Mouse (Mus musculus) midbrain, postnatal 0 days (tissue): ENCODE measurements at regions not wholly inside any gene's neighbourhood (a gene's known extent, or its start where the extent isn't known, plus 50 kb on each side); places are given as distances from the start of the nearest gene placed in this dataset.

Experiments used
- ATAC-seq: fragments of 200-750 bp; cut with Nextera tagmentation; 2 replicates; pipeline ENCODE4 v1.8.0; 2017; ENCODE audit warnings: moderate number of reproducible peaks, mild to moderate bottlenecking, moderate TSS enrichment, moderate library complexity; ENCODE audit not compliant: low FRiP score
- DNase-seq: peaks from one replicate; pipeline ENCODE4 v3.0.0-alpha.2; 2015; ENCODE audit warnings: low spot score
- H3K27ac ChIP-seq: fragments of 300-500 bp; sonication (generic); 2 replicates; pipeline ENCODE4 v1.5.1; 2014; ENCODE audit warnings: low read depth, mild to moderate bottlenecking, low read length, mixed read lengths
- H3K27me3 ChIP-seq: fragments of 300-500 bp; sonication (generic); 2 replicates; pipeline ENCODE4 v1.6.1; 2014; ENCODE audit warnings: low read length, control low read depth, mixed read lengths; ENCODE audit not compliant: insufficient read depth
- H3K36me3 ChIP-seq: fragments of 300-500 bp; sonication (generic); 2 replicates; pipeline ENCODE4 v1.6.1; 2014; ENCODE audit warnings: low read length, control low read depth, mixed read lengths; ENCODE audit not compliant: insufficient read depth
- H3K4me1 ChIP-seq: fragments of 300-500 bp; sonication (generic); 2 replicates; pipeline ENCODE4 v1.6.1; 2014; ENCODE audit warnings: mild to moderate bottlenecking, control low read depth, antibody characterized with exemption, low read length, mixed read lengths; ENCODE audit not compliant: insufficient read depth
- H3K4me2 ChIP-seq: fragments of 300-500 bp; sonication (generic); 2 replicates; pipeline ENCODE4 v1.6.1; 2014; ENCODE audit warnings: low read depth, mild to moderate bottlenecking, low read length, mixed read lengths; ENCODE audit not compliant: poor library complexity, severe bottlenecking
- H3K4me3 ChIP-seq: fragments of 300-500 bp; sonication (generic); 2 replicates; pipeline ENCODE4 v1.5.1; 2014; ENCODE audit warnings: low read depth, mild to moderate bottlenecking, low read length, moderate library complexity
- H3K9ac ChIP-seq: fragments of 300-500 bp; sonication (generic); replicated peaks from 2 replicates; pipeline ENCODE4 v1.6.1; 2014; ENCODE audit warnings: mild to moderate bottlenecking, low read length, moderate library complexity, mixed read lengths; ENCODE audit not compliant: poor library complexity, severe bottlenecking
- H3K9me3 ChIP-seq: fragments of 300-500 bp; sonication (generic); 2 replicates; pipeline ENCODE4 v1.6.1; 2016; ENCODE audit warnings: low read length, control low read depth
- CTCF ChIP-seq: IDR thresholded peaks from 2 replicates; pipeline ENCODE4 v1.5.1; 2016; ENCODE audit warnings: antibody characterized with exemption, mild to moderate bottlenecking
- WGBS: fragments of 180-500 bp; shearing (Covaris S2); extraction: QIAGEN DNeasy Blood & Tissue Kit; methylation state at CpG from one replicate; pipeline ENCODE4 v1.1.7; 2014; 5-methylcytosine and 5-hydroxymethylcytosine counted together

DNA sequence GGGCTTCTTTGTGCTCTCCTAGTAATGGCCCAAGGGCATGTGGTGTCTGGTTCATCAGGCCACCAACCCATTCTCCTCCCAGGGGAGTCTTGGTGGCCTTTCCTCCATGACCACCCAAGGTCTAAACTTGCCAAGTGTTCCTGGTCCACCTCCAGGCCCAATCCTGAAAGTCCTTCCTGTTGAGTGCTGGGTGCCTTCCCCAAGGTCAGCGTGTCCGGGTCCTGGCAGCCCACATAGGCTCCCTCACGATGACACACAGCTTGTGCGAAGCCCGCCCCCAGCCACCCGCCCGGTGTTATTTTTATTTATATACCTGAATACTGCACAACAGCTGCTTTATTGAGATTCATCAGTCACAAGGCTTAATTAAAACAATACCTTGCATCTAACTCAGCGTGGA, 161.8 kb upstream of the A530016L24Rik start:
- ATAC-seq: no peak
- Histone ChIP-seq H3K9ac (no peak overlapping the region), H3K27ac (no peak overlapping the region), H3K27me3 (no peaks in the 10 kb centered on the region), H3K4me1 (peaks cover 17% of the 10 kb centered on the region), H3K4me2 (no peak overlapping the region), H3K9me3 (no peaks in the 10 kb centered on the region), H3K36me3 (no peaks in the 10 kb centered on the region), H3K4me3 (no peak overlapping the region)
- DNase-seq: no peak
- no peak for TF ChIP-seq CTCF
- WGBS: 86% methylated on average over 8 of the region's 8 CpGs

DNA sequence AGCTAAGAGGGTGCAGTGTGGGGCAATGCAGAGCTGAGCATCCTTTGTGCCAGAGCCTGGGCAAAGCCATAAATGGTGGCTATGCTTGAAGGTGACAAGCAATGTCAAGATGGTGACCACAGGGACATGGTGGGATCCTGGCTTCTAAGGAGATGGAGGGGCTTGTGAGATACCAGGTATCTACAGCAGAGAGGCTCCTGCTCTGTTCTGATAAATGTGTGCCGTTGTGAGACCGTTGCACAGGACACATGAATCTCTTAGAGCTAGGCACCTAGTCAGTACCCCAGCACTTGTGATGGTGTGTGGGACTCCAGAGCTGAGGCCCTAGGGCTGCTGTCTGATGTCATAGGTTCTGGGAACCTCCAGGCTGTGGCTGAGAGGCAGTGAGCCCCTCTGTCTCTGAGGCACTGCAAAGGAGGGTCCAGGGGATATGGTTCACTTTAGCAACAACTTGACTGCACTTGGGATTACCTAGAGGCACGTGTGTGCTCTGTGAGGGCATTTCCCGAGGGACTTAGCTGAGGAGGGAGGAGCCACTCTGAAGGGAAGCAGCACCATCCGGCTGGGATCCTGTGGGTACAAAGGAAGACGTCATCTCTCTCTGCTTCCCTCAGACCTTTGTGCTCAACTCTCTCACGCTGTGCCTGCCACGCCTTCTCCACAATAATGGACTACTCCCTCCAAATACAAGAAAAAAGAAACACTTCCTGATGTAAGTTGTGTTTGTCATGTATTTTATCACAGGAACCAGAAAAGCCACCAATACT, 160.3 kb upstream of the A530016L24Rik start:
- Histone ChIP-seq H3K36me3 (no peaks in the 10 kb centered on the region), H3K9me3 (no peaks in the 10 kb centered on the region), H3K9ac (0 out of 2 replicates have a peak overlapping the region, but pooled peaks have one; percentile 8), H3K27me3 (no peaks in the 10 kb centered on the region), H3K4me1 (peaks cover 27% of the 10 kb centered on the region), H3K27ac (peak overlapping the region; percentile 94), H3K4me3 (no peak overlapping the region), H3K4me2 (no peak overlapping the region)
- 25% methylated on average over 8 of the region's 8 CpGs for WGBS
- ATAC-seq: no peak
- DNase-seq: no peak
- no peak for TF ChIP-seq CTCF

DNA sequence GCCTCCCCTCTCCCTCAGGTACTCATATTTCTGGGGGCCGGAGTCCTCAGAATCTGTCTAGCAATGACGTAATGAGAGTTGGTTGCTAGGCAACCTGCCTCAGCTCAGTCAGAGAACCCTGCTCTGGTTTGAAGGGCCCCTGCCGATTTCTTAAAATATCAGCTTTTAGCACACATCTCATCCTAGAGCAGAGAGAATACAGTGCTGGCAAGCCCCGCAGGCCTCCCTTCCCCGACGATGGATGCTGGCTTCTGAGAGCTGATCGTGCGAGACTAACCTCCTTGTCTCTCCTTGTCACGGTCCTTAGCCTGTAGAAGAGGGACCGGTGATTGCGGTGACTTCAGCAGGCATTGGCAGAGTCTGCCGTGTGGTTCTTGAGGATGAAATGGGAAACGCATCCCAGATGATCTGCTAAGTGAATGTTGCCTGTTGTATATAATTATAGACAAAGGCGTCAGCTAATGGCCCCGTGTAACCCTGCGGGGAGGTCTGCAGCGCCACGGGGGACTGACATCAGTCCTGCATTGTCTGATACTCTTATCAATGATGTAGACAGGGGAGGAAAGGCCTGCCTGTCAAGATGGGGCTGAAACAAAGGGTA, 159.4 kb upstream of the A530016L24Rik start:
- no peaks in the 10 kb centered on the region for H3K36me3 ChIP-seq
- H3K4me3 ChIP-seq: no peak overlapping the region
- WGBS: 3% methylated on average over 18 of the region's 18 CpGs
- no peak overlapping the region for H3K4me2 ChIP-seq
- H3K27me3 ChIP-seq: no peaks in the 10 kb centered on the region
- peak; percentile 44 for TF ChIP-seq CTCF
- H3K4me1 ChIP-seq: peaks cover 32% of the 10 kb centered on the region
- H3K9me3 ChIP-seq: no peaks in the 10 kb centered on the region
- H3K9ac ChIP-seq: peak overlapping the region; percentile 42; the same call in 1 of the 2 replicates
- peak overlapping the region; percentile 94 for H3K27ac ChIP-seq
- ATAC-seq (peak; percentile 82), DNase-seq (peak; percentile 88)

DNA sequence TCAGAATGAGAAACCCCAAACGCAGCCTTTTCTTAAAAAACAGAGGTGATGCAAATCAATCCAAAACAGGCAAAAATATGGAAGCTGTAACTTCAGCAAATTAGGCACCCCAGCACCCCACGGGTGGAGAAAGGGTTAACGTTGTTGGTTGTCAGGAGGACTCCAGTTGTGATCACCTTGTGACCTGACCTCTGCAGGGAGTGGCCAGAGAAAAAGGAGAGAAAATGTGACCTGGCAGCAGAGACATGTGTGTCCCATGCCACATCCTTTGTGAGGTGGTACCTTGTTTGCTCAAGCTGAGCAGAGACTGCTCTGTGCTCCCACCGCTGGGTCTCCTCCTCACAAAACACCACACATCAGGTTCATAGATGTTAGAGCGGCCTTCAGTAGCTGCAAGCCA, 158.7 kb upstream of the A530016L24Rik start:
- Histone ChIP-seq H3K9ac (no peak overlapping the region), H3K27me3 (no peaks in the 10 kb centered on the region), H3K4me2 (no peak overlapping the region), H3K36me3 (no peaks in the 10 kb centered on the region), H3K9me3 (no peaks in the 10 kb centered on the region), H3K4me3 (no peak overlapping the region), H3K4me1 (peaks cover 32% of the 10 kb centered on the region), H3K27ac (peak overlapping the region; percentile 94)
- WGBS: 53% methylated on average over 5 of the region's 5 CpGs
- DNase-seq: no peak
- no peak for TF ChIP-seq CTCF
- ATAC-seq: no peak

DNA sequence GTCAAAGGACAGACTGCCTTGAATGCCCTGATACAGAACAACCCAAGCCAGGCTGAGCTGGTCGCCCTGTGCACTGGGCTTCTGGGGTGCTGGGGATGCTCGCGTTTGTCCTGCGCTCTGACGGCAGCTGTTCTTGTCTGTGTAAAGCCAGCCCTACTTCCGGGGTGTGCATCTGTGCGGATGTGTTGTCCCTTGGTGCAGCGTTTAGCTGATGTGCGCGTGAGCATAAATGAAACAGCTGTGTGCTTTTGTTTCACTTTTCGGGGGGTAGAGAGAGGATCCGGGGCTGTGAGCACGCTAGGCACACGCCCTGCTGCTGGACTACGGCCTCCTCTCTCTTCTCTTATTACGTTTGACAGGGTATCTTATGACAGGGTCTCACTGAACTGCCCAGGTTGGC, 158.2 kb upstream of the A530016L24Rik start:
- no peak overlapping the region for H3K4me2 ChIP-seq
- ATAC-seq (no peak), DNase-seq (no peak)
- no peaks in the 10 kb centered on the region for H3K27me3 ChIP-seq
- H3K4me1 ChIP-seq: peaks cover 32% of the 10 kb centered on the region
- no peaks in the 10 kb centered on the region for H3K9me3 ChIP-seq
- no peak for TF ChIP-seq CTCF
- H3K36me3 ChIP-seq: no peaks in the 10 kb centered on the region
- peak overlapping the region; percentile 94 for H3K27ac ChIP-seq
- no peak overlapping the region for H3K9ac ChIP-seq
- no peak overlapping the region for H3K4me3 ChIP-seq
- 73% methylated on average over 16 of the region's 16 CpGs for WGBS
